Mouse (Mus musculus) heart, postnatal 0 days (tissue): ENCODE data around the gene Reg3a.

ENCODE experiments used
- CTCF ChIP-seq: IDR thresholded peaks from 2 replicates; pipeline ENCODE4 v1.5.1; 2016; ENCODE audit warnings: antibody characterized with exemption, control low read depth, low read depth
- EP300 ChIP-seq: IDR thresholded peaks from 2 replicates; pipeline ENCODE4 v1.6.1; 2016; ENCODE audit warnings: antibody characterized with exemption, low read depth

DNA sequence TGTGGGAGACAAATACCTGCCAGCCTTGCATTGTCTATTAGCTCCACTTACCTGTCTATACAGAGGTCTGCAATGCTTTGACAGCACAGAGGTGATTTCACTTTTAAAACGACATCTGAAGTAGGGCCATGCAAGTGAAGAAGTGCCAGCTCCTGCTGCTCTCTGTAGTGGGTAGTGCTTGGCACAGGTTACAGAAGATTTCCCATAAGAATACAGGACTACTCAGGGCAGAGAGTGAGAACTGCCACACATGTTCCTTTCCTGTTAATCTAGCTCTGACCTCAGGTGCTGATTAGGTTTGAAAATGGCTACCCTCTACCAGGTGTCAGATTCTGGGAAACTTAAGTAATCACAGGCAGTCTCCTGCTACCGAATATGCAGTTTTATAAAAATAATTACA is 1.7 kb upstream of the Reg3a start, which contains the start of gene Reg3d:
- no peak for TF ChIP-seq EP300
- no peak for TF ChIP-seq CTCF
